Comparison of ENCODE assay signal across 16 mouse cellular contexts in the genomic region with DNA sequence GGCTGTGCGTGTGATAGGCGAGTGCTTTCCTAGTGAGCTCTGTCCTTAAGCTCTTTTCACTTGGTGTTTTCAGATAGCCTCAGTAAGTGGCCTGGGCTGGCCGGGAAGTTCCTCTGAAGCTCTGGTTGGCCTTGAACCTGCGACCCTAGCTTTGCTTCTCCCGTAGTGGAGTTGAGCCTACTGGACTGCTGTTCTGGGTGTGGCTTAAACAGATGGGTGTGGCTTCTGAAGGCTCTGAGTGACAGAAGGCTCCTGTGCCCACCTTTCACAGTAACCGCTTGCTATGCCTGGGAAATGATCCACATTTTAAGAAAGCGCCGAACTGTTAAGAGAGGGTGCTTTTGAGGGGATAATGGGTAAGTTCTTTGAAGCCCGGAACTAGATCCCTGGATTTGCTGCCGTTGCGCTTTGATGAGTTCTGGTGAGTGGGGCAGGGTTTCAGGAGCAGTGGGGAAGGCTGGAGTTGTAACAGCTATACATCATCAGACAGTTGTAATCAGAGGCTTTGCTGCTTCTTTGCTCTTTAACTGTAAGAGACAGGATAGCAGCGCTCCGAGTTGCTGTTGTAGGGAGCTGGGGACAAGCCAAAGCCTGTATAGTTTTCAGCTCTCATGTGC.
DNase-seq lines count a peak whose midpoint lies in the region; ATAC-seq and TF ChIP-seq lines count a peak whose summit lies in the region.
"Had no signal": no experiment of that assay in that cellular context is flagged by ENCODE, and none has a peak within 500 bp of the region (broad histone marks: within the 10 kb centered on the region; RNA-seq: fewer than 3 reads in every experiment).

No protein-coding gene starts in this region.

- no peaks in the 10 kb centered on the region; the same call in 1 of the 2 replicates for H3K36me3 ChIP-seq in heart, postnatal 0 days (replicated peaks; ENCODE audit: control insufficient read depth, insufficient read depth, low read length)
- peaks cover 6% of the 10 kb centered on the region for H3K36me3 ChIP-seq in heart, embryonic 11.5 days (ENCODE audit: control insufficient read depth, insufficient read depth, low read length)
- peaks cover 25% of the 10 kb centered on the region; the same call in 1 of the 2 replicates for H3K36me3 ChIP-seq in limb, embryonic 12.5 days
- H3K36me3 ChIP-seq in limb, embryonic 10.5 days, result peaks cover 44% of the 10 kb centered on the region
- H3K36me3 ChIP-seq in embryonic facial prominence, embryonic 14.5 days (ENCODE audit: control insufficient read depth, insufficient read depth, low read length), result no peaks in the 10 kb centered on the region

- H3K9ac ChIP-seq in heart, postnatal 0 days (replicated peaks; ENCODE audit: low read depth, low read length), result no peak overlapping the region
- H3K9ac ChIP-seq in heart, embryonic 11.5 days (ENCODE audit: low read depth, low read length), result no peak overlapping the region
- H3K9ac ChIP-seq in limb, embryonic 12.5 days (replicated peaks), result 0 out of 2 replicates have a peak overlapping the region, but pooled peaks have one; percentile 8
- no peak overlapping the region for H3K9ac ChIP-seq in embryonic facial prominence, embryonic 14.5 days (ENCODE audit: low read depth, low read length)

- peak overlapping the region; percentile 15; the same call in 1 of the 2 replicates for H3K27ac ChIP-seq in heart, postnatal 0 days (ENCODE audit: low read depth)
- no peak overlapping the region; the same call in 1 of the 2 replicates for H3K27ac ChIP-seq in heart, embryonic 11.5 days (ENCODE audit: low read depth, low read length)
- H3K27ac ChIP-seq in limb, embryonic 12.5 days, result peak overlapping the region; percentile 29; the same call in 1 of the 2 replicates
- H3K27ac ChIP-seq in limb, embryonic 10.5 days, result no peak overlapping the region; the same call in 1 of the 2 replicates
- 0 out of 2 replicates have a peak overlapping the region, but pooled peaks have one; percentile 5 for H3K27ac ChIP-seq in embryonic facial prominence, embryonic 14.5 days (replicated peaks; ENCODE audit: low read depth, low read length)
- H3K27ac ChIP-seq: macrophage had no signal

- no peak overlapping the region for H3K4me3 ChIP-seq in heart, postnatal 0 days (ENCODE audit: low read depth, low read length)
- H3K4me3 ChIP-seq in heart, embryonic 11.5 days (ENCODE audit: low read depth, low read length), result no peak overlapping the region
- no peak overlapping the region for H3K4me3 ChIP-seq in limb, embryonic 12.5 days (replicated peaks)
- H3K4me3 ChIP-seq in limb, embryonic 10.5 days, result no peak overlapping the region
- H3K4me3 ChIP-seq in embryonic facial prominence, embryonic 14.5 days (ENCODE audit: low read depth, low read length), result no peak overlapping the region

- TF ChIP-seq EP300 in heart, postnatal 0 days (IDR thresholded peaks at IDR 0.05; ENCODE audit: low read depth), result no peak

- no peak for ATAC-seq in heart, postnatal 0 days (ENCODE audit: insufficient read depth, low read depth)
- no peak for ATAC-seq in heart, embryonic 11.5 days (replicated peaks; ENCODE audit: insufficient number of reproducible peaks, low FRiP score, low TSS enrichment)
- no peak for ATAC-seq in limb, embryonic 12.5 days (ENCODE audit: insufficient number of reproducible peaks, insufficient read depth, low FRiP score, low TSS enrichment, low read depth)
- ATAC-seq in embryonic facial prominence, embryonic 14.5 days (ENCODE audit: low read depth), result peak; percentile 73
- ATAC-seq: intestine, postnatal 0 days had no signal

- peak; percentile 5 to 15 for DNase-seq in adrenal gland, postnatal 36 days
- no peak for DNase-seq in adrenal gland, adult 2 months
- no peak for DNase-seq in heart, postnatal 0 days (ENCODE audit: low spot score)
- DNase-seq in limb, embryonic 10.5 days (ENCODE audit: low spot score), result no peak
- no peak for DNase-seq in embryonic facial prominence, embryonic 14.5 days (ENCODE audit: low spot score)
- no peak for DNase-seq in left cerebral cortex, adult 8-10 months (ENCODE audit: low spot score in 2 of 2)
- DNase-seq: adrenal gland, adult 8-10 months; cerebellum, adult 18-20 months; gastrocnemius, postnatal 36 days; lung, adult 2 months had no signal

- no peak for TF ChIP-seq CTCF in heart, postnatal 0 days (IDR thresholded peaks at IDR 0.05; ENCODE audit: low read depth)

- H3K4me2 ChIP-seq in heart, postnatal 0 days (ENCODE audit: low read depth, low read length), result no peak overlapping the region
- no peak overlapping the region for H3K4me2 ChIP-seq in heart, embryonic 11.5 days
- H3K4me2 ChIP-seq in limb, embryonic 12.5 days, result no peak overlapping the region
- no peak overlapping the region for H3K4me2 ChIP-seq in embryonic facial prominence, embryonic 14.5 days (ENCODE audit: low read depth, low read length)
- H3K4me2 ChIP-seq: liver, embryonic 11.5 days; midbrain, embryonic 11.5 days had no signal

- no peaks in the 10 kb centered on the region for H3K27me3 ChIP-seq in heart, postnatal 0 days (ENCODE audit: control insufficient read depth, insufficient read depth, low read length)
- H3K27me3 ChIP-seq in heart, embryonic 11.5 days (ENCODE audit: control insufficient read depth, insufficient read depth, low read length), result no peaks in the 10 kb centered on the region
- H3K27me3 ChIP-seq in limb, embryonic 12.5 days, result no peaks in the 10 kb centered on the region
- no peaks in the 10 kb centered on the region for H3K27me3 ChIP-seq in limb, embryonic 10.5 days (ENCODE audit: low read depth, poor library complexity, severe bottlenecking)
- no peaks in the 10 kb centered on the region for H3K27me3 ChIP-seq in embryonic facial prominence, embryonic 14.5 days (replicated peaks; ENCODE audit: control insufficient read depth, insufficient read depth, low read length)

- H3K9me3 ChIP-seq in heart, postnatal 0 days (replicated peaks; ENCODE audit: control insufficient read depth, low read length), result no peaks in the 10 kb centered on the region
- H3K9me3 ChIP-seq in heart, embryonic 11.5 days (replicated peaks; ENCODE audit: control insufficient read depth, low read length), result no peaks in the 10 kb centered on the region
- 0 out of 2 replicates have a peak, but pooled peaks cover 4% of the 10 kb centered on the region for H3K9me3 ChIP-seq in limb, embryonic 12.5 days
- no peaks in the 10 kb centered on the region for H3K9me3 ChIP-seq in limb, embryonic 10.5 days (replicated peaks)
- no peaks in the 10 kb centered on the region for H3K9me3 ChIP-seq in embryonic facial prominence, embryonic 14.5 days (ENCODE audit: control insufficient read depth, low read length)

- H3K4me1 ChIP-seq in heart, postnatal 0 days (ENCODE audit: control insufficient read depth, insufficient read depth), result peaks cover 8% of the 10 kb centered on the region
- H3K4me1 ChIP-seq in heart, embryonic 11.5 days (ENCODE audit: control insufficient read depth, insufficient read depth, low read length), result peaks cover 23% of the 10 kb centered on the region; the same call in 1 of the 2 replicates
- H3K4me1 ChIP-seq in limb, embryonic 12.5 days (replicated peaks), result peaks cover 51% of the 10 kb centered on the region
- peaks cover 57% of the 10 kb centered on the region for H3K4me1 ChIP-seq in limb, embryonic 10.5 days
- H3K4me1 ChIP-seq in embryonic facial prominence, embryonic 14.5 days (ENCODE audit: control insufficient read depth, insufficient read depth, low read length), result peaks cover 22% of the 10 kb centered on the region

- 74% methylated on average over 13 of the region's 13 CpGs for WGBS in heart, postnatal 0 days
- 73% methylated on average over 13 of the region's 13 CpGs for WGBS in heart, embryonic 11.5 days (ENCODE audit: insufficient replicate concordance)
- WGBS in limb, embryonic 12.5 days, result 64% methylated on average over 13 of the region's 13 CpGs
- 72% methylated on average over 13 of the region's 13 CpGs for WGBS in limb, embryonic 10.5 days
- WGBS in embryonic facial prominence, embryonic 14.5 days, result 56% methylated on average over 13 of the region's 13 CpGs

Comparison
In these comparisons a context has a peak if more than half of its experiments do, and no peak if none do; other contexts are left out.
1. DNase-seq: peak in adrenal gland, postnatal 36 days (2 of 2); none in adrenal gland, adult 2 months (single experiment), heart, postnatal 0 days (single experiment), limb, embryonic 10.5 days (single experiment), embryonic facial prominence, embryonic 14.5 days (single experiment) and left cerebral cortex, adult 8-10 months (0 of 2).
2. H3K27ac ChIP-seq: peak in heart, postnatal 0 days (single experiment), limb, embryonic 12.5 days (single experiment) and embryonic facial prominence, embryonic 14.5 days (single experiment); none in heart, embryonic 11.5 days (single experiment) and limb, embryonic 10.5 days (single experiment).